Mouse (Mus musculus): ENCODE measurements at regions not wholly inside any gene's neighbourhood (a gene's known extent, or its start where the extent isn't known, plus 50 kb on each side); places are given as distances from the start of the nearest gene placed in this dataset.
A peak's percentile ranks its signal among the peaks of the same experiment; 100 is the strongest.

GRCm38 (mm10) chr9:50421061-50421460 is 73.3 kb upstream of the Plet1 start:
- TF ChIP-seq CTCF (IDR thresholded peaks at IDR 0.05; ENCODE audit: extremely low read depth, insufficient read depth, insufficient read length, insufficient replicate concordance) (peak; percentile 1; the same call in 1 of the 2 replicates), POLR2A (IDR thresholded peaks at IDR 0.05; ENCODE audit: low read depth, low read length) (no peak)
